Mouse (Mus musculus) small intestine, adult 2 months (tissue): ENCODE measurements around the gene Col11a2. TPM values are rescaled to one million over a fixed set of nuclear protein-coding genes. Genes with fewer than 3 reads are reported as not detected.
"Not testable (repeated sequence)": the region's sequence is repeated elsewhere in the genome, so short reads cannot be mapped to it uniquely, and the experiment has no call there.

Experiments used
- H3K27ac ChIP-seq: fragments of 200-500 bp; 2 replicates; pipeline ENCODE4 v1.5.1; 2012; ENCODE audit warnings: low read depth, low read length, control low read depth, inconsistent platforms; ENCODE audit not compliant: insufficient read depth
- H3K27me3 ChIP-seq: fragments of 200-500 bp; 2 replicates; pipeline ENCODE4 v1.6.1; 2012; ENCODE audit warnings: mild to moderate bottlenecking, moderate library complexity, low read length, inconsistent platforms; ENCODE audit not compliant: control insufficient read depth, insufficient read depth
- H3K36me3 ChIP-seq: fragments of 200-500 bp; 2 replicates; pipeline ENCODE4 v1.6.1; 2012; ENCODE audit warnings: mild to moderate bottlenecking, low read length, control low read depth, inconsistent platforms; ENCODE audit not compliant: control insufficient read depth, insufficient read depth
- H3K4me1 ChIP-seq: fragments of 200-500 bp; 2 replicates; pipeline ENCODE4 v1.6.1; 2012; ENCODE audit warnings: low read length, inconsistent platforms, mixed read lengths; ENCODE audit not compliant: control insufficient read depth, insufficient read depth, insufficient read length
- H3K4me3 ChIP-seq: fragments of 200-500 bp; 2 replicates; pipeline ENCODE4 v1.5.1; 2012; ENCODE audit warnings: low read depth, mild to moderate bottlenecking, control low read depth, inconsistent platforms, low read length, moderate library complexity
- CTCF ChIP-seq: fragments of 200-500 bp; IDR thresholded peaks from 2 replicates; pipeline ENCODE4 v1.5.1; 2012; ENCODE audit warnings: low read depth, mild to moderate bottlenecking, control low read depth, inconsistent platforms, low read length, moderate library complexity, mixed read lengths; ENCODE audit not compliant: insufficient replicate concordance, insufficient read length; ENCODE audit errors: extremely low read depth
- POLR2A ChIP-seq: fragments of 200-500 bp; IDR thresholded peaks from 2 replicates; pipeline ENCODE4 v1.6.1; 2012; ENCODE audit warnings: low read depth, mild to moderate bottlenecking, control low read depth, inconsistent platforms, low read length, moderate library complexity
- WGBS: fragments of 180-500 bp; shearing (Covaris S2); methylation state at CpG from one replicate; pipeline ENCODE4 v1.1.7; 2018; 5-methylcytosine and 5-hydroxymethylcytosine counted together
- polyA plus RNA-seq: library from polyadenylated mRNA; depleted of rRNA; stranded (reverse); fragments of >200 nt; gene quantifications from 2 replicates; pipeline ENCODE4 v1.2.3, GENCODE M21; 2012; rRNA removed

Gene Col11a2
- polyA plus RNA-seq, result 0.90 and 2.4 TPM in 2 replicates

GRCm38 (mm10) chr17:34038878-34039561, at the start of gene Col11a2:
Col11a2 (plus strand) TSS chr17:34039437.
- H3K27ac ChIP-seq, result no peak within 1 kb of the TSS
- H3K4me1 ChIP-seq, result peaks cover 10% of the 10 kb centered on the region
- H3K36me3 ChIP-seq, result peaks cover 28% of the 10 kb centered on the region
- H3K27me3 ChIP-seq, result peaks cover 11% of the 10 kb centered on the region
- peak within 1 kb of the TSS; percentile 36 for H3K4me3 ChIP-seq
- no peak for TF ChIP-seq POLR2A
- TF ChIP-seq CTCF, result no peak
- WGBS, result 6% methylated on average over 28 of the region's 28 CpGs

GRCm38 (mm10) chr17:33991788-33992664, 47.2 kb upstream of the Col11a2 start:
- Histone ChIP-seq H3K36me3 (peaks cover 16% of the 10 kb centered on the region), H3K4me1 (no peaks in the 10 kb centered on the region; the same call in 1 of the 2 replicates), H3K4me3 (no peak overlapping the region), H3K27me3 (no peaks in the 10 kb centered on the region), H3K27ac (no peak overlapping the region)
- WGBS, result 30% methylated on average over 10 of the region's 10 CpGs
- TF ChIP-seq POLR2A, result no peak
- peak; percentile 55; the same call in 1 of the 2 replicates for TF ChIP-seq CTCF

- WGBS, result 90% methylated on average over 8 of the region's 8 CpGs
- no peak for TF ChIP-seq CTCF
- TF ChIP-seq POLR2A, result no peak
- H3K27me3 ChIP-seq, result no peaks in the 10 kb centered on the region
- peaks cover 2% of the 10 kb centered on the region; the same call in 1 of the 2 replicates for H3K4me1 ChIP-seq
- H3K36me3 ChIP-seq, result peaks cover 31% of the 10 kb centered on the region
- H3K27ac ChIP-seq, result no peak overlapping the region
- no peak overlapping the region for H3K4me3 ChIP-seq
Measured at GRCm38 (mm10) chr17:33994959-33995358, 44.3 kb upstream of the Col11a2 start.

- Histone ChIP-seq H3K27ac (no peak overlapping the region), H3K27me3 (no peaks in the 10 kb centered on the region), H3K4me3 (no peak overlapping the region), H3K4me1 (peaks cover 2% of the 10 kb centered on the region; the same call in 1 of the 2 replicates), H3K36me3 (peaks cover 31% of the 10 kb centered on the region)
- no peak for TF ChIP-seq CTCF
- no peak for TF ChIP-seq POLR2A
- WGBS, result 66% methylated on average over 3 of the region's 3 CpGs
Measured at GRCm38 (mm10) chr17:33995651-33996050, 43.6 kb upstream of the Col11a2 start.

GRCm38 (mm10) chr17:33997025-33997424, 42.2 kb upstream of the Col11a2 start:
- not testable (repeated sequence) for H3K4me3 ChIP-seq, H3K27me3 ChIP-seq, H3K27ac ChIP-seq, H3K4me1 ChIP-seq
- H3K36me3 ChIP-seq, result peaks cover 31% of the 10 kb centered on the region
- whole genome bisulfite sequencing, result 98% methylated on average over 2 of the region's 2 CpGs

GRCm38 (mm10) chr17:33998697-33999096, 40.5 kb upstream of the Col11a2 start:
- Histone ChIP-seq H3K27ac (peak overlapping the region; percentile 25; the same call in 1 of the 2 replicates), H3K4me3 (peak overlapping the region; percentile 79), H3K36me3 (peaks cover 31% of the 10 kb centered on the region)
- H3K27me3 ChIP-seq, H3K4me1 ChIP-seq: not testable (repeated sequence)
- 29% methylated on average over 5 of the region's 5 CpGs for WGBS

- TF ChIP-seq POLR2A, result 0 out of 2 replicates have a peak, but pooled peaks have one; percentile 11
- no peak for TF ChIP-seq CTCF
- H3K27ac ChIP-seq, result peak overlapping the region; percentile 95
- peak overlapping the region; percentile 79 for H3K4me3 ChIP-seq
- H3K27me3 ChIP-seq, result no peaks in the 10 kb centered on the region
- H3K4me1 ChIP-seq, result peaks cover 2% of the 10 kb centered on the region; the same call in 1 of the 2 replicates
- peaks cover 31% of the 10 kb centered on the region for H3K36me3 ChIP-seq
- 1% methylated on average over 87 of the region's 87 CpGs for WGBS
Measured at GRCm38 (mm10) chr17:33999341-34000149, 39.7 kb upstream of the Col11a2 start.
